In genomic region chr3:107772860-107773259, GRCm38 (mm10) we compare ENCODE assay signal across 33 mouse cellular contexts. TPM values are rescaled to one million over a fixed set of nuclear protein-coding genes. Genes with fewer than 3 reads are reported as not detected.
DNase-seq lines count a peak whose midpoint lies in the region; ATAC-seq and TF ChIP-seq lines count a peak whose summit lies in the region.
"Had no signal": no experiment of that assay in that cellular context is flagged by ENCODE, and none has a peak within 500 bp of the region (broad histone marks: within the 10 kb centered on the region; RNA-seq: fewer than 3 reads in every experiment).

No protein-coding gene starts in this region.

- no peaks in the 10 kb centered on the region for H3K79me3 ChIP-seq in C2C12 (ENCODE audit: low read depth)

- WGBS in lung, postnatal 0 days, result 75% methylated on average over 5 of the region's 5 CpGs

- ATAC-seq in lung, postnatal 0 days, result peak; percentile 32; the same call in 1 of the 2 replicates
- ATAC-seq in Patski, result peak; percentile 45
- peak; percentile 81 for ATAC-seq in megakaryocyte progenitor cell, adult 5-6 weeks (replicated peaks; ENCODE audit: poor library complexity)
- ATAC-seq: CD4-positive, CD25-positive, alpha-beta regulatory T cell, adult 4 months; forebrain, embryonic 15.5 days; inflammation-experienced regulatory T-cells, adult 6 months; liver, embryonic 12.5 days; midbrain, embryonic 13.5 days had no signal

- H3ac ChIP-seq in C2C12 (ENCODE audit: control insufficient read depth, insufficient read length, low read depth), result no peak overlapping the region

- POLR2A ChIA-PET in Patski (lab: Charles Lee), result interaction anchor here (1.0 to 5.2 kb wide), 4 partner anchors 13 to 28 kb away, joined by 3 to 30 read pairs (median 3); partner anchors contain the start of gene Csf1

- CTCF ChIA-PET in Patski (lab: Charles Lee), result interaction anchor here (0.8 to 3.1 kb wide), 7 partner anchors 10 to 94 kb away, joined by 3 to 13 read pairs (median 3); partner anchors contain the start of gene Csf1

- in situ Hi-C loops in Patski (cut with MboI; ENCODE audit: low pct_unique_long_range_greater_than_20kb), result no loop called here

- H3K36me3 ChIP-seq in lung, postnatal 0 days (ENCODE audit: insufficient read depth, low read length), result no peaks in the 10 kb centered on the region
- no peaks in the 10 kb centered on the region for H3K36me3 ChIP-seq in C2C12 (ENCODE audit: control insufficient read depth, insufficient read depth)
- H3K36me3 ChIP-seq: embryonic facial prominence, embryonic 13.5 days; forebrain, embryonic 10.5 days; forebrain, embryonic 15.5 days; heart, embryonic 13.5 days; hindbrain, embryonic 15.5 days; liver, embryonic 12.5 days; midbrain, embryonic 13.5 days; stomach, embryonic 15.5 days had no signal

- no peak overlapping the region for H3K27ac ChIP-seq in lung, postnatal 0 days (ENCODE audit: low read length)
- H3K27ac ChIP-seq: embryonic facial prominence, embryonic 13.5 days; forebrain, embryonic 10.5 days; forebrain, embryonic 15.5 days; heart, embryonic 13.5 days; hindbrain, embryonic 15.5 days; layer of hippocampus, adult 2 months; liver, embryonic 12.5 days; midbrain, embryonic 13.5 days; stomach, embryonic 15.5 days had no signal

- no peak for TF ChIP-seq EP300 in lung, postnatal 0 days (IDR thresholded peaks at IDR 0.05)

- no peak for DNase-seq in lung, postnatal 0 days (ENCODE audit: low spot score)
- DNase-seq in lung, postnatal 25 days (ENCODE audit: low spot score), result no peak
- DNase-seq in Patski (ENCODE audit: low read depth, low spot score), result no peak
- DNase-seq in right cerebral cortex, adult 18-20 months, result no peak
- no peak for DNase-seq in cerebellum, adult 18-20 months
- DNase-seq in urinary bladder, postnatal 4 days (ENCODE audit: low spot score in 2 of 2), result no peak
- DNase-seq: adrenal gland, adult 8-10 months; cerebellum, adult 2 months; cerebellum, postnatal 25 days; gastrocnemius, postnatal 25 days; heart, adult 18-20 months; heart, postnatal 10 days; kidney, adult 18-20 months; kidney, postnatal 36 days; layer of hippocampus, postnatal 36 days; left cerebral cortex, postnatal 4 days; lung, adult 18-20 months; lung, postnatal 10 days; right cerebral cortex, postnatal 25 days had no signal

- H3K4me3 ChIP-seq in lung, postnatal 0 days (ENCODE audit: low read depth, low read length), result no peak overlapping the region
- H3K4me3 ChIP-seq in C2C12 (ENCODE audit: insufficient read depth, poor library complexity, severe bottlenecking), result no peak overlapping the region
- H3K4me3 ChIP-seq: embryonic facial prominence, embryonic 13.5 days; forebrain, embryonic 10.5 days; forebrain, embryonic 15.5 days; heart, embryonic 13.5 days; hindbrain, embryonic 15.5 days; layer of hippocampus, adult 2 months; liver, embryonic 12.5 days; midbrain, embryonic 13.5 days; stomach, embryonic 15.5 days had no signal

- no peak overlapping the region for H3K4me2 ChIP-seq in lung, postnatal 0 days (replicated peaks; ENCODE audit: low read depth, low read length)
- H3K4me2 ChIP-seq: embryonic facial prominence, embryonic 13.5 days; forebrain, embryonic 15.5 days; heart, embryonic 13.5 days; hindbrain, embryonic 15.5 days; liver, embryonic 12.5 days; midbrain, embryonic 13.5 days; stomach, embryonic 15.5 days had no signal

- peaks cover 9% of the 10 kb centered on the region; the same call in 1 of the 2 replicates for H3K4me1 ChIP-seq in lung, postnatal 0 days (ENCODE audit: insufficient read depth, low read depth, low read length)
- H3K4me1 ChIP-seq: forebrain, embryonic 15.5 days; hindbrain, embryonic 15.5 days had no signal

- no peaks in the 10 kb centered on the region for H3K79me2 ChIP-seq in C2C12 (ENCODE audit: control insufficient read depth, insufficient read depth)

- H3K9ac ChIP-seq in lung, postnatal 0 days (replicated peaks; ENCODE audit: low read depth), result no peak overlapping the region
- H3K9ac ChIP-seq: embryonic facial prominence, embryonic 13.5 days; forebrain, embryonic 15.5 days; heart, embryonic 13.5 days; hindbrain, embryonic 15.5 days; liver, embryonic 12.5 days; midbrain, embryonic 13.5 days; stomach, embryonic 15.5 days had no signal

- H3K9me3 ChIP-seq in lung, postnatal 0 days (ENCODE audit: low read length), result no peaks in the 10 kb centered on the region
- H3K9me3 ChIP-seq: embryonic facial prominence, embryonic 13.5 days; forebrain, embryonic 10.5 days; forebrain, embryonic 15.5 days; heart, embryonic 13.5 days; hindbrain, embryonic 15.5 days; liver, embryonic 12.5 days; midbrain, embryonic 13.5 days; stomach, embryonic 15.5 days had no signal

- H3K27me3 ChIP-seq in lung, postnatal 0 days (replicated peaks; ENCODE audit: insufficient read depth, low read length), result no peaks in the 10 kb centered on the region
- no peaks in the 10 kb centered on the region for H3K27me3 ChIP-seq in C2C12 (ENCODE audit: control insufficient read depth, insufficient read depth, insufficient read length)
- H3K27me3 ChIP-seq in Patski, result no peaks in the 10 kb centered on the region
- H3K27me3 ChIP-seq: embryonic facial prominence, embryonic 13.5 days; forebrain, embryonic 15.5 days; hindbrain, embryonic 15.5 days; midbrain, embryonic 13.5 days; stomach, embryonic 15.5 days had no signal

- TF ChIP-seq CTCF in lung, postnatal 0 days (IDR thresholded peaks at IDR 0.05), result no peak
- TF ChIP-seq CTCF in C2C12 (IDR thresholded peaks at IDR 0.05; ENCODE audit: control insufficient read depth, insufficient read depth, insufficient read length), result no peak
- TF ChIP-seq CTCF in Patski (IDR thresholded peaks at IDR 0.05), result no peak

TF ChIP-seq in C2C12, 6 proteins besides CTCF, POLR2A, EP300 and RAD21:
- peak; percentile 49 for TF ChIP-seq USF1 (IDR thresholded peaks at IDR 0.05; ENCODE audit: low read depth)
- TF ChIP-seq MAX (IDR thresholded peaks at IDR 0.05), result peak; percentile 88
- no peak for TF ChIP-seq FOSL1 (IDR thresholded peaks at IDR 0.05; ENCODE audit: insufficient read depth, low read length, poor library complexity, severe bottlenecking)
- TF ChIP-seq MYOD1 (IDR thresholded peaks at IDR 0.05; ENCODE audit: control insufficient read depth, insufficient read length, low read depth), result peak; percentile 38
TF ChIP-seq in C2C12: peak in this region for 3.

RNA-seq across cellular contexts. Expression of gene Csf1, which starts 12.6 kb away (rescaled TPM):
- polyA plus RNA-seq in lung, postnatal 0 days (2015; fragmentation: Nextera tagmentation; extraction: Ambion mirVana), result 10.9 and 14.3 TPM in 2 replicates
- polyA plus RNA-seq in C2C12 (2012; fragmentation: generic; extraction: Trizol) (169 TPM), Patski (2021) (414 TPM)
- 2.2 and 4.8 TPM in 2 replicates for total RNA-seq in megakaryocyte progenitor cell, adult 5-6 weeks (2015)
- total RNA-seq in megakaryocyte progenitor cell, adult 5-6 weeks (2017), result 1.5 and 4.6 TPM in 2 replicates
- total RNA-seq: megakaryocyte-erythroid progenitor cell, adult 5-6 weeks had no signal

Comparison
In these comparisons a context has a peak if more than half of its experiments do, and no peak if none do; other contexts are left out.
1. RNA of gene Csf1, which starts 12.6 kb away (polyA plus RNA-seq): 414 TPM in Patski (single experiment) and 169 TPM in C2C12 (single experiment); 10.9 to 14.3 TPM in lung, postnatal 0 days; every median in the first group is over 10 times any median in the second.
2. Peak in every context shown above with its lines, with median percentiles within 50 percentile points of each other: ATAC-seq.